Mouse (Mus musculus): ENCODE measurements around the gene Elk3. TPM values are rescaled to one million over a fixed set of nuclear protein-coding genes. Genes with fewer than 3 reads are reported as not detected.

The Elk3 gene
- polyA plus RNA-seq, 1 experiment, result 11.0 TPM

DNA sequence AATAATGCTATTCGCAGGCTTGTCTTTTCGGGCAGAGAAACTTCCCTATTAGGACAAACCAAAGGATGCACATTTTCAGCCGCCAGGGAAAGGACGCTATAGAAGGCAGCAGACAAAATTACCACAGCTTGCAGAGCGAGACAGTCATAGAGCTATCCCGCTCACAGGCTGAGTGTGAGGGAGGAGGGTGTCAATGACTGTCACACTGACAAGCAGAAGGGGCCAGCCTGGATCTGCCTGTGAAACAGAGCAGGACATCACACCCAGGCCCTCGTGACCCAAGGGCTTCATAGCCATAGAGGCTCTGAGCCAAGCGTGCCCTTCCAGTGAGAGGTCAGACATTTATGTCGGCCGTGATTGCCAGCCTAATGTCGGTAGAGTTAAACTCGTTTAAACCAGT lies 30.3 kb downstream of the Elk3 start:
- H3K4me1 ChIP-seq (ENCODE audit: control insufficient read depth, insufficient read depth, low read length), result peaks cover under 1% of the 10 kb centered on the region
- H3K9me3 ChIP-seq (replicated peaks; ENCODE audit: control insufficient read depth, insufficient read depth, low read length, poor library complexity, severe bottlenecking), result no peaks in the 10 kb centered on the region
- no peak overlapping the region for H3K27ac ChIP-seq (ENCODE audit: insufficient read depth, low read length)
- no peak overlapping the region for H3K4me3 ChIP-seq (ENCODE audit: low read depth, low read length)
- TF ChIP-seq CTCF (IDR thresholded peaks at IDR 0.05; ENCODE audit: low read depth, low read length), result no peak
- TF ChIP-seq POLR2A (IDR thresholded peaks at IDR 0.05; ENCODE audit: insufficient read depth, low read length), result no peak
- TF ChIP-seq EP300 (IDR thresholded peaks at IDR 0.05; ENCODE audit: insufficient read depth, low read depth, low read length), result no peak
- H3K36me3 ChIP-seq (ENCODE audit: control insufficient read depth, insufficient read depth, low read length, poor library complexity, severe bottlenecking), result no peaks in the 10 kb centered on the region
- no peak overlapping the region for H3K9ac ChIP-seq (ENCODE audit: low read depth, poor library complexity, severe bottlenecking)
- no peaks in the 10 kb centered on the region for H3K27me3 ChIP-seq (ENCODE audit: control insufficient read depth, insufficient read depth, low read length, poor library complexity, severe bottlenecking)

DNA sequence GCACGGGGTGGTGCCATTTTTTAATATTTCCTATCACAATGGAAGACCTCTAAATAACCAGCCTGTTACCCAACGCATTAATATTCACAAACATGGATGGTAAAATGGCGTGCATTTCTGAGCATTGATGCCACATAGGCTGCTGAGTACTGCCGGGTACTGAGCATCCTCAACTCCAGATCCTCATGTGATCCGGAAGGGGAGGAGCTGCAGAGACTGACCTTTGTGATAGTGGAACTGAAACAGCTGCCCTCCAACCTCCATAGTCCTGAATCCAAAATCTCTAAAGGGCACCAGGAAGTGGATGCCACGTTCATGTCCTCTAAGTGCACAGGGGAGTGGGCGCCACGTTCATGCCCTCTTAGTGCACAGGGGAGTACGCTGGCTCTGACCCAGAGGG lies 31.9 kb downstream of the Elk3 start:
- H3K36me3 ChIP-seq (ENCODE audit: control insufficient read depth, insufficient read depth, low read length, poor library complexity, severe bottlenecking), result no peaks in the 10 kb centered on the region
- no peak for TF ChIP-seq CTCF (IDR thresholded peaks at IDR 0.05; ENCODE audit: low read depth, low read length)
- no peak for TF ChIP-seq POLR2A (IDR thresholded peaks at IDR 0.05; ENCODE audit: insufficient read depth, low read length)
- H3K27ac ChIP-seq (ENCODE audit: insufficient read depth, low read length), result peak overlapping the region; percentile 52
- no peaks in the 10 kb centered on the region for H3K9me3 ChIP-seq (replicated peaks; ENCODE audit: control insufficient read depth, insufficient read depth, low read length, poor library complexity, severe bottlenecking)
- H3K4me1 ChIP-seq (ENCODE audit: control insufficient read depth, insufficient read depth, low read length), result peaks cover 3% of the 10 kb centered on the region
- H3K9ac ChIP-seq (ENCODE audit: low read depth, poor library complexity, severe bottlenecking), result peak overlapping the region; percentile 69
- H3K4me3 ChIP-seq (ENCODE audit: low read depth, low read length), result peak overlapping the region; percentile 58
- no peaks in the 10 kb centered on the region for H3K27me3 ChIP-seq (ENCODE audit: control insufficient read depth, insufficient read depth, low read length, poor library complexity, severe bottlenecking)

- H3K9me3 ChIP-seq (replicated peaks; ENCODE audit: control insufficient read depth, insufficient read depth, low read length, poor library complexity, severe bottlenecking), result no peaks in the 10 kb centered on the region
- no peaks in the 10 kb centered on the region for H3K36me3 ChIP-seq (ENCODE audit: control insufficient read depth, insufficient read depth, low read length, poor library complexity, severe bottlenecking)
- TF ChIP-seq EP300 (IDR thresholded peaks at IDR 0.05; ENCODE audit: insufficient read depth, low read depth, low read length) (no peak), CTCF (IDR thresholded peaks at IDR 0.05; ENCODE audit: low read depth, low read length) (no peak), POLR2A (IDR thresholded peaks at IDR 0.05; ENCODE audit: insufficient read depth, low read length) (no peak)
- H3K4me1 ChIP-seq (ENCODE audit: control insufficient read depth, insufficient read depth, low read length), result peaks cover 3% of the 10 kb centered on the region
- H3K27me3 ChIP-seq (ENCODE audit: control insufficient read depth, insufficient read depth, low read length, poor library complexity, severe bottlenecking), result no peaks in the 10 kb centered on the region
- peak overlapping the region; percentile 69 for H3K9ac ChIP-seq (ENCODE audit: low read depth, poor library complexity, severe bottlenecking)
- peak overlapping the region; percentile 58; the same call in 1 of the 2 replicates for H3K4me3 ChIP-seq (ENCODE audit: low read depth, low read length)
- H3K27ac ChIP-seq (ENCODE audit: insufficient read depth, low read length), result peak overlapping the region; percentile 52
These were observed 32.6 kb downstream of the Elk3 start for GRCm38 (mm10) chr10:93278361-93278760.

- Histone ChIP-seq H3K9me3 (replicated peaks; ENCODE audit: control insufficient read depth, insufficient read depth, low read length, poor library complexity, severe bottlenecking) (no peaks in the 10 kb centered on the region), H3K9ac (ENCODE audit: low read depth, poor library complexity, severe bottlenecking) (0 out of 2 replicates have a peak overlapping the region, but pooled peaks have one; percentile 9), H3K36me3 (ENCODE audit: control insufficient read depth, insufficient read depth, low read length, poor library complexity, severe bottlenecking) (no peaks in the 10 kb centered on the region), H3K4me1 (ENCODE audit: control insufficient read depth, insufficient read depth, low read length) (peaks cover 3% of the 10 kb centered on the region), H3K27me3 (ENCODE audit: control insufficient read depth, insufficient read depth, low read length, poor library complexity, severe bottlenecking) (no peaks in the 10 kb centered on the region), H3K27ac (ENCODE audit: insufficient read depth, low read length) (no peak overlapping the region), H3K4me3 (ENCODE audit: low read depth, low read length) (peak overlapping the region; percentile 9)
- TF ChIP-seq CTCF (IDR thresholded peaks at IDR 0.05; ENCODE audit: low read depth, low read length) (no peak), EP300 (IDR thresholded peaks at IDR 0.05; ENCODE audit: insufficient read depth, low read depth, low read length) (no peak), POLR2A (IDR thresholded peaks at IDR 0.05; ENCODE audit: insufficient read depth, low read length) (no peak)
These were observed 34.1 kb downstream of the Elk3 start for GRCm38 (mm10) chr10:93276857-93277256.

DNA sequence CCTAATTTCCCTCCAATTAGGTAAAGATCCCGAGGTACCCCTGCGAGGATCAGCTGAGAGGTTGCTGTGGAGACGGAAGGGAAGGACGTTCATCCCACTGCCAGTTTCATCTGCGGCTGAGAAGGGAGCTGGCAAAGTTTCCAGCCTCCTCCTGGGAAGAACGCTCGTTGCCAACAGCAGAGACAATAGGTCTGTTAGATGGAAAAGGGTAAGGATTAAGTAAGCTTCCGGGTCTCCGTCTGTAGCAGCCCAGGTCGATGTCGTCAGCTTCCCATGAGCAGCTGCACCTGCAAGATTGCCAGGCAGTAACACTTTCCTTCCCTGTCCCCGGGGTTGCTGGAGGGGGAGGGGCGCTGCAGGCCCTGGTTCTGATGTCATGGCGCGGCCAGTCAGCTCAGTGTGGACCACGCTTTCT lies 34.6 kb downstream of the Elk3 start:
- Histone ChIP-seq H3K9me3 (replicated peaks; ENCODE audit: control insufficient read depth, insufficient read depth, low read length, poor library complexity, severe bottlenecking) (no peaks in the 10 kb centered on the region), H3K36me3 (ENCODE audit: control insufficient read depth, insufficient read depth, low read length, poor library complexity, severe bottlenecking) (no peaks in the 10 kb centered on the region), H3K4me1 (ENCODE audit: control insufficient read depth, insufficient read depth, low read length) (peaks cover 3% of the 10 kb centered on the region), H3K4me3 (ENCODE audit: low read depth, low read length) (peak overlapping the region; percentile 14), H3K27ac (ENCODE audit: insufficient read depth, low read length) (no peak overlapping the region), H3K9ac (ENCODE audit: low read depth, poor library complexity, severe bottlenecking) (0 out of 2 replicates have a peak overlapping the region, but pooled peaks have one; percentile 9), H3K27me3 (ENCODE audit: control insufficient read depth, insufficient read depth, low read length, poor library complexity, severe bottlenecking) (no peaks in the 10 kb centered on the region)
- TF ChIP-seq EP300 (IDR thresholded peaks at IDR 0.05; ENCODE audit: insufficient read depth, low read depth, low read length), result 0 out of 2 replicates have a peak, but pooled peaks have one; percentile 30
- no peak for TF ChIP-seq POLR2A (IDR thresholded peaks at IDR 0.05; ENCODE audit: insufficient read depth, low read length)
- TF ChIP-seq CTCF (IDR thresholded peaks at IDR 0.05; ENCODE audit: low read depth, low read length), result no peak

GRCm38 (mm10) chr10:93275212-93276136 lies 35.5 kb downstream of the Elk3 start:
- no peaks in the 10 kb centered on the region for H3K9me3 ChIP-seq (replicated peaks; ENCODE audit: control insufficient read depth, insufficient read depth, low read length, poor library complexity, severe bottlenecking)
- H3K27me3 ChIP-seq (ENCODE audit: control insufficient read depth, insufficient read depth, low read length, poor library complexity, severe bottlenecking), result no peaks in the 10 kb centered on the region
- H3K9ac ChIP-seq (ENCODE audit: low read depth, poor library complexity, severe bottlenecking), result no peak overlapping the region
- TF ChIP-seq CTCF (IDR thresholded peaks at IDR 0.05; ENCODE audit: low read depth, low read length) (no peak), EP300 (IDR thresholded peaks at IDR 0.05; ENCODE audit: insufficient read depth, low read depth, low read length) (no peak), POLR2A (IDR thresholded peaks at IDR 0.05; ENCODE audit: insufficient read depth, low read length) (no peak)
- no peaks in the 10 kb centered on the region for H3K36me3 ChIP-seq (ENCODE audit: control insufficient read depth, insufficient read depth, low read length, poor library complexity, severe bottlenecking)
- no peak overlapping the region for H3K27ac ChIP-seq (ENCODE audit: insufficient read depth, low read length)
- peaks cover 3% of the 10 kb centered on the region for H3K4me1 ChIP-seq (ENCODE audit: control insufficient read depth, insufficient read depth, low read length)
- 0 out of 2 replicates have a peak overlapping the region, but pooled peaks have one; percentile 1 for H3K4me3 ChIP-seq (ENCODE audit: low read depth, low read length)
